Mouse (Mus musculus) central nervous system, embryonic 18 days (tissue): Measurements from ENCODE around the gene Tnpo3. TPM values are rescaled to one million over a fixed set of nuclear protein-coding genes. Genes with fewer than 3 reads are reported as not detected.

ENCODE experiments used
- polyA plus RNA-seq: library from polyadenylated mRNA; depleted of rRNA; stranded (reverse); fragments of >200 nt; gene quantifications from 2 replicates; pipeline ENCODE4 v1.2.3, GENCODE M21; 2012; rRNA removed

The Tnpo3 gene
- 75.8 and 76.6 TPM in 2 replicates for polyA plus RNA-seq

GRCm38 (mm10) chr6:29609111-29610019, at the start of gene Tnpo3:
Tnpo3 (minus strand) TSS chr6:29609887.

DNA sequence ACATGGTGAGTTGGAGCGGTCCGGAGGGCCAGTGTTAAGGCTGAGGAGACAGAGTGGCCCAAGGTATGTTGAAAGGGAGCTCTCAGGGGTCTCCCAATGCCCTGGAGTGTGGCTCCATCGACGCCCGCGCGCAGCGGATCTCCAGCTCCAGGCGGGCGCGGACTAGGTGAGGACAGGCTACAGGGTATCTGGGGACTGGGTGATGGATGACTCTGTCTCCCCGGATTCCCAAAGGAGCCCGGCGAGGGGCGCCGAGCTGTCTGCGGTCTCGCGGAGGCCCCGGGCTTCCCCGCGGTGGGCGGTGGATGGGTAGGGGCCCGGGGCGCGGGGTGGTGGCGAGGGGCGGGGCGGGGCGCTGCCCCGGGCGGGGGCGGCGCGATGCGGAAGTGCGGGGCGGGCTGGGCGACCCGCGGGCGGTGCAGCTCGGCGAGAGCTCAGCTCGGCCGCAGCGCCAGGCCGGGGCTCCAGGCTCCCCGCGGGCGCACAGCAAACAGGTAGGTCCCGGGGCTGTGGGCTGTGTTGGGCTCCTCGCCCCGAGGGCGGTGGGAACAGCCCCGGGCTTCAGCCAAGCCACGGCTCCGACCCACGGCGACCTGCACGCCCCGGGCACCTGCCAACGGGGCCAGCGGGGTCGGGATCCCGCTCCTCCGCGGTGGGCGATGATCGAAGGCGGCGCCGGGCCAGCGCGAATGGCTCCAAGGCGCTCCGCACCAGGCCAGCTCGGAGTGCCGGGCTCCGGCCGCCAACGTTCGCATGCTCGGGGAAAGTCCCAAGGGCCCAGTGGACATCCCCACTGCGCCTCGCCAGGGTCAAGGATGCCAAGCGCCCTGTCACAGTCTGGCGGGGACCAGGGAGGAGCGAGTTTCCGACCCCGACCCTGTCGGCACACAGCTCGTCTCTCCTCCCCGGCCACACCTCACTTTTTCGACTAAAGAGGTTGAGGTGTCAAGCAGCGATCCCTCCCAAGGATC, 83.1 kb downstream of the Tnpo3 start, which contains the start of gene Irf5:
Irf5 (plus strand) TSS at position 345 of the 971 bp plus-strand sequence.

DNA sequence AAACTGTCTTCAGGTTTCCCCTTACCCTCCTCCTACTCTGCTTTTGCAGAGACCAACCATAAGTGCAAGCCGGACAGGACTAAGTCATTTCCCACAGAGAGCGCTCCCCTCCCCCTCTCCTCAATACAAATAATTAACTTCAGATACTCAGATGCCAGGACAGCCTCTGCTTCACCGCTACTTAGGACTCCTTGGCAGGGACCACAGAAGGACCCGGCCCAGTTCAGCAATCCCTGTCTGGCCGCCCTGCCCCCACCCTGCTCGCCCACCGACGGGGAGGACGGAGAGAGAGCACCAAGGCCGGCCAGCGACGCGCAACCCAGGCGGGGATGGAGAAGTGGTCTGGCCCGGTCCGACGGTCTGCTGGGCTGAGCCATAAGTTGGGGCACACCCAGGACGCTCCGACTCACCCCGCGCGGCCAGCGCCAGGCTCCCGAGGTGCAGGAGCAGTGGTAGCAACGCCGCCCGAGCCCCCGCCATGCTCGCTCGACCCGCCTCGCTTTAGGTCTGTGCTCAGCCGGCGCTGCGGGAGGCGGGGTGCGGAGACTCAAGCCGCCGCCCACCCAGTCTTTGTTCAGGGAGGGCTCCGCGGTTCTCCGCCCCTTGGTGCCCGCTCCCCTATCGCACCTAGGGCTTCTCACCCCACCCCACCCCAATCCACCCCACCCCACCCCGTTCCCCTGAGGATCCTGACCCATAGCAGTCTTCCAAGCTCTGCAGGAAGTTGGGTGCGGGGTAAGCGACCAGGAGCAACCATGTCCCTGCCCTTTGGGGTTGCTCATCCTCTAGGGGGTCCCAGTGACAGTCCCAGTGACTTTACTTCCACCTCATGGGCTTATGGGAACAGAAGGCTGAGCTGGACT, 102.0 kb downstream of the Tnpo3 start, which contains the start of gene Kcp:
Kcp (minus strand) TSS at position 506 of the 863 bp plus-strand sequence.

Other genes starting within 250 kb of the Tnpo3 start
- gene Opn1sw, start 221.4 kb downstream of the Tnpo3 start, polyA plus RNA-seq = 0.20 and 0.49 TPM in 2 replicates
- gene Ccdc136, start 213.6 kb downstream of the Tnpo3 start, polyA plus RNA-seq = 59.2 and 64.4 TPM in 2 replicates
- 2.1 and 3.3 TPM in 2 replicates for gene Flnc, start 176.6 kb downstream of the Tnpo3 start, polyA plus RNA-seq
- gene Atp6v1f, start 142.2 kb downstream of the Tnpo3 start, polyA plus RNA-seq = 329 and 373 TPM in 2 replicates
- gene Atp6v1fnb, start 138.4 kb downstream of the Tnpo3 start, polyA plus RNA-seq = 0.22 and 0.35 TPM in 2 replicates
- 41.0 and 48.8 TPM in 2 replicates for gene Kcp, start 101.9 kb downstream of the Tnpo3 start, polyA plus RNA-seq
- 1.7 and 1.8 TPM in 2 replicates for gene Irf5, start 83.3 kb downstream of the Tnpo3 start, polyA plus RNA-seq
- gene Tspan33, start 84.3 kb upstream of the Tnpo3 start, polyA plus RNA-seq = 8.3 and 9.0 TPM in 2 replicates
- 13.7 and 14.7 TPM in 2 replicates for gene Smo, start 125.6 kb upstream of the Tnpo3 start, polyA plus RNA-seq
- 32.0 and 37.3 TPM in 2 replicates for gene Ahcyl2, start 158.1 kb upstream of the Tnpo3 start, polyA plus RNA-seq